Mouse (Mus musculus) 416B (cell line): ENCODE measurements at regions not wholly inside any gene's neighbourhood (a gene's known extent, or its start where the extent isn't known, plus 50 kb on each side); places are given as distances from the start of the nearest gene placed in this dataset.
A peak's percentile ranks its signal among the peaks of the same experiment; 100 is the strongest.

Source experiments
- DNase-seq: peaks from one replicate; pipeline ENCODE4 v3.0.0; 2011; ENCODE audit warnings: low read depth

- no peak for DNase-seq
Observed at GRCm38 (mm10) chr10:125892122-125892521, 73.8 kb upstream of the Lrig3 start.

GRCm38 (mm10) chr10:125895744-125896482 lies 70.1 kb upstream of the Lrig3 start:
- DNase-seq: no peak

DNA sequence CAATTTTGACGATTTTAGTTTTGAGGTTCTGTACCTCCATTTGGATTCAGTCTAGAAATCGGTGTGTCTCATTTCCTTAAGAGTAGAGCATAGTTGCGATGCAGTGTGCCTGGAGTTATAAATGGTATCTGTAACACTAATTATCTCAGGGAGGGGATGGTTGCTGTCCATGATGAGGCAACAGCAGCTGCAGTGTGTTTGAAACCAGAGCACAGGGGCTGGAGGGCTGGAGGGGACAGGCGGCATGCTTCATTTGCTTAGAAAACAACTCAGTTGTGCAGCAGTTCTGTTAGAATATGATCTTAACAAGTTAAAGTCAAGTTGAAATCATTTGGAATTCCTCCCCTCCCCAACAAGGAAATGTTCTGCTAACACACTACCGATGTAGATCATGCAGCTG lies 69.3 kb upstream of the Lrig3 start:
- no peak for DNase-seq

DNA sequence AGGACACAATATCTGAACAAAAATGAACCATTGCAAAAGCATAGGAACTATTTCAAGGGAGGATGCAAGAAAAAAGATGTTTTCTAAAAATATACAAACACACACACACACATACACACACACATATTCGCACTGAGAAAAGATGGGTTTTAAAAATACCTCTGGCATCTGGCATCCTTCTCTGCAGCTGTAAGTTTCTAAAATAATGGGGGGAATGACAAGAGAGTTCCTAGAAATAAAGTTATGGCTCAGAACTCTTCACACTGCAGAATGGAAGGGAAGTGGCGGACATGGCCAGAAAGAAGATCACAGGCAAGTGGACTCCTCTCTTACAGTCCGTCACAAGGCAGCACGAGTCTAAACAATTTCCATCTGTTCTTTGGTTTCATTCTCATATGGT lies 66.5 kb upstream of the Lrig3 start:
- DNase-seq: no peak

DNA sequence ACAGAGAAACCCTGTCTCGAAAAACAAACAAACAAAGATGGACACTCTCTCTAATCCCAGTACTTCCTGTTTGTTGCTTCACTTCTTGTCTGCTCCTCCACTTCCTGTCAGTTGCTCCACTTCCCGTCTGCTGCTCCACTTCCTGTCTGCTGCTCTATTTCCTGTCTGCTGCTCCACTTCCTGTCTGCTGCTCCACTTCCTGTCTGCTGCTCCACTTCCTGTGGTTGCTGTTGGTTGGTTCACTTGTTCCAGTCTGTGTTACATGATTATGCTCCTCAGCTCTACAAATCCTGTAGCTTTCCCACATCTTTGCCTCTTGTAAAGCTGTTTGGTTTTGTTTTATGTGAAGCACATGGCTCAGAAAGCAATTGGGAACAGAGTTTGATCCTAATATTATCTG lies 65.4 kb upstream of the Lrig3 start:
- peak; percentile 10 for DNase-seq

- DNase-seq: no peak
Observed at GRCm38 (mm10) chr10:125902668-125903067, 63.3 kb upstream of the Lrig3 start.

GRCm38 (mm10) chr10:125912207-125912606 lies 53.8 kb upstream of the Lrig3 start:
- DNase-seq: no peak
